Mouse (Mus musculus) frontal cortex, postnatal 10 days (tissue): ENCODE results near the gene Phlpp2.
"Not testable (repeated sequence)": the region's sequence is repeated elsewhere in the genome, so short reads cannot be mapped to it uniquely, and the experiment has no call there.

ENCODE experiments used
- DNase-seq, 2 experiments: peaks; one replicate each; pipeline ENCODE4 v3.0.0; 2022; ENCODE audit warnings: low spot score in 2 of 2, mixed read lengths in 1 of 2

Phlpp2 gene

DNA sequence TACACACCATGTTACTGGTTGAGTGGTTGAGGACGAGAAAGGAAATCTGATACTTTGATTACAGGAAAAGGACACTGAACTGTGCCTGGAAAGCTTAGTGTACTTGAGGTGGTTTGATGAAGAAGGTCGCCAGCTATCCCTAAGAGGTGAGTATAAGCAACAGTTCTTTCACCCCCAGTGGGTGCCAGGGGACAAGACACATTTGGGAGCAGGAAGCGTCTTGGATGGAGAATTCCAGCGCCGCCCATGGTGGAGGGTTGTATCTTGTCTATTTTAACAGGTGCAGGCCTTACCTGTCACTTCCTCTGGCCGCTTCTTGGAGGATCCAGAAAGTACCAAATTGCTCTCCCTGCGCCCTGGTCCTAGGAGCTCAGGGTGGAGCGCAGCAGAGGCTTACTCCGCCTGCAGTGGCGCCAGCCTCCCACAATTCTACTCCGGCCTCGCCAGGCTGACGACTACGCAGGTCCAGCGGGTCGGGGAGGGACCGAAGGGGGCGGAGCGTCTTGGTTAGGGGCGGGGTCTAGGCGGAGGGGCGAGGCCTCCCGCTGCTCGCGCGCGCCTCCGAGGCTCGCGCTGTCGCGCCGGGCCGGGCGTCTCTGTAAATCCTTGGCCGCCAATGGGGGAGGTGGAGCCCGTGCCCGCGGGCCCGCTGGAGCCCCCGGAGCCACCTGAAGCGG is at the start of gene Phlpp2:
Phlpp2 (plus strand) TSS at position 540 of the 677 bp plus-strand sequence.
- peak; percentile 85 to 93 for DNase-seq

DNA sequence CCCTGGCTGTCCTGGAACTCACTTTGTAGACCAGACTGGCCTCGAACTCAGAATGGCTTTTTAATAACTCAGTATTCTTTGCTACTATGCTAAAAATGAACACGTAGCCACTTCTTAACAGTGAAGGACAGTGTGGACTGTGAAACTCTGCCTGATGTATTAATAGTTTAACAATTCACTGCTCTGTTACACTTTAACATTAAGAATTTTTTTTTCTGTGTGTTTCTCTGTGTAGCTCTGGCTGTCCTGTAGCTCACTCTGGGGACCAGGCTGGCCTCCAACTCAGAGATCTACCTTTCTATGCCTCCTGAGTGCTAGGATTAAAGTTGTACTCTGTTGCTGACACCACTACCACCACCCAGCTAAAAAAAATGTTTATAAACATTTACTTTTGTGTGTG is 44.8 kb upstream of the Phlpp2 start:
- DNase-seq, result no peak

DNA sequence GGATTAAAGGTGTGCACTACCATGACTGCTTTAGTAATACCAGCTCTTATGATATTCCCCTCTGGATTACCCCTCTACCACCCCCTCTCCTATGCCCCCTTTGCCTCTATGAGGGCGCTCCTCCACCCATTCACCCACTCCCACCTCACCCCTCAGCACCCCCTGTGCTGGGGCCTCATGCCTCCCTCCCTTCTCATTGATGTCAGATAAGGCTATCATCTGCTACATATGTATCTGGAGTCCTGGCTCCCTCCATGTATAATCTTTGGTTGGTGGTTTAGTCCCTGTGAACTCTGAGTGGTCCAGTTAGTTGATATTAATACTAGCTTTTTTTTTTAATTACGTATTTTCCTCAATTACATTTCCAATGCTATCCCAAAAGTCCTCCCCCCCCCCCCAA is 28.5 kb upstream of the Phlpp2 start:
- DNase-seq, result no peak

DNA sequence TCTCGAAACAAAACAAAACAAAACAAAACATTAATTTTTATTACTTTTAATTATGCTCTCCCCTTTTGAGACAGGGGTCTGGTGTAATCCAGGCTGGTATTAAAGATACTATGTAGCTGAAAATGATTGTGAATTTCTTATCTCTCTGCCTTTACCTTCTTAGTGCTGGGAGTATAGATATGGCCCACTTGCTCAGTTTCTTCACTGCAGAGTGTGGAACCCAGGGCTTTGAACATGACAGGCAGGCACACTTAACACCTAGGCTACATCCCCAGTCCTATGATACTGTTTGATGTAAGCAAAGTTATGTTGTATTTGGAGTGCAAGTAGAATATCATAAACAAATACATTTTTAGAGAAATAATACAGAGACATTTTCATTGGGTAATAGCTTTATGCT is 25.9 kb upstream of the Phlpp2 start:
- DNase-seq, result no peak

DNA sequence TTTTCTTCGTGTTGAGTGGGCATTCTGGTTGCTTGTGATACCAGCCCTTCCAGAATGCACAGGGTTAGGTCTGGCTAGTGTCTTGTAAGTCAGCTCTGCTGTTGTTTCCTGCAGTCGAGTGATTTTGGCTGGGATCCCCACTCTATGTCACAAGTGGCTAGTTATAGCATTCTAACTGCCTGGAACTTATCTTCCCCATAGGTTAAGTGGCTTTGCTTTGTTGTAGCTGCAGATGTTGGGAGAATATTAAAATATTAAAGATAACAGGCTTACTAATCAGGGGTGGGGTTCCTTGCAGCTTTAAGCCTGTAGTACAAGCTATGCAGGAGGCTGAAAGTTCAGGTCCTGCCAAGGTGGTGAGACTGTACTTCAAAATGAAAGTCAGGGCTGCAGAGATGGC is 20.5 kb upstream of the Phlpp2 start:
- DNase-seq, result no peak

DNA sequence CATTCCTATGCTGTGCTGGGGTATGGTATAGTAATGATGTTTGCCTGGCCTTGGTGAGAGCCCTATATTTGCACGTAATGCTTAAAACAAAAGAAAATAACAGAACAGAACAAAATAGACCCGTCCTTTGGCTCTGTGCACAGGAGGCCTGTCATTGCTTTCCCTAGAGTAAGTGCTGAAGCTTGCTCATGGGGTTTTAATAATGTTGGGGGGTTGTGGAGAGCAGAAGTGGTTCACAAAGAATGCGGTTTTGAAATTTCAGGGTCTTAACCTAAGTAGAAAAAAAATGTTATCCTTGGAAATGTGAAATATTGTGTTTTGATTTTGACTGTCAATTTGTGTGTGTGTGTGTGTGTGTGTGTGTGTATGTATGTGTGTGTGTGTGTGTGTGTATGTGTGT is 19.4 kb upstream of the Phlpp2 start:
- DNase-seq, result no peak

DNA sequence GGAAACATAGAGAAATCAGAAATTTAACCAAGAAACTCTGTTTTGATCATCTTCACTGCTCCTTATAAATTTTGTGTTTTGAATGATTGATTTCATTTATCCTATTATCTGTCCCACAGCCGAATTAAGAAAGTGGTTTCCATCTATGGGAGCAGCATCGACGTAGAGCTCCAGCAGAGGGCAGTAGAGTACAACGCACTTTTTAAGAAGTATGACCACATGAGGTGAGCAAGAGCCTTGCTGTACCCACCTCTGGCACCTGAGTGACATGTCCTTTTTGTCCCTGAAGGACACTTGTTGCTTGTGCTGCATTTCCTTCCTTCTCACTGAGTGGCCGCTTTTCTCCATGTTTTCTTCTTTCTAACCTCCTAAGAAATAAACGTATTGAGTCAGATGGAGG is 14.9 kb upstream of the Phlpp2 start:
- peak in 1 of 2 experiments; percentile 26 for DNase-seq

DNA sequence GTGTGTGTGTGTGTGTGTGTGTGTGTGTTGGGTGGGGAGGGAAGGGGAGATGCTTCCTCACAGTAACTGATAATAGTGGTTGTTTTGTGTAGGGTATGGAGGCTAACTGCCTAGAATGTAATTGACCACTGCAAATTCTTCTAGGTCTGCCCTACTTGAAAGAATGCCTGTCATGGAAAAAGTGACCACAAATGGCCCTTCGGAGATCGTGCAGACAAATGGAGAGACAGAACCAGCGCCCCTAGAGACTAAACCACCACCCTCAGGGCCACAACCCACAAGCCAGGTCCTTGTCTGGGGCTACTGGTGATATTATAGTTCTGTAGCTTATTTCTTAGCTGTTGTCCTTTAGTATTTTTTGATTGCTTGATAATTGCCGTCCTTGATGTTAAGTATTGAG is 13.8 kb upstream of the Phlpp2 start:
- DNase-seq, result no peak

DNA sequence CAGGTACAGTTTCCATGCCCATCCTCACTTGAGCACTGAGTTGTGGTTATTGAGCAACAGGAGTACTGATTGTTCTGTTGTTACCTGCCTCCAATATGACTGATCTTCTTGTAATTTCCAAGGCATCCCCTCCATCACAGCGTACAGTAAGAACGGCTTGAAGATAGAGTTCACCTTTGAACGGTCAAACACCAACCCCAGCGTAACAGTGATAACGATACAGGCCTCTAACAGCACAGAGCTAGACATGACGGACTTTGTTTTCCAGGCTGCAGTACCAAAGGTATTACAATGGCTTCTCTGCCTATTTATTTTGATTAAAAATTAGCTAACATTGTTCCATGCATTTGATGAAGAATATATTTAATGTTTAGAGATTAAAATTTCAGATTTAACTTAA is 12.9 kb upstream of the Phlpp2 start:
- DNase-seq, result no peak

DNA sequence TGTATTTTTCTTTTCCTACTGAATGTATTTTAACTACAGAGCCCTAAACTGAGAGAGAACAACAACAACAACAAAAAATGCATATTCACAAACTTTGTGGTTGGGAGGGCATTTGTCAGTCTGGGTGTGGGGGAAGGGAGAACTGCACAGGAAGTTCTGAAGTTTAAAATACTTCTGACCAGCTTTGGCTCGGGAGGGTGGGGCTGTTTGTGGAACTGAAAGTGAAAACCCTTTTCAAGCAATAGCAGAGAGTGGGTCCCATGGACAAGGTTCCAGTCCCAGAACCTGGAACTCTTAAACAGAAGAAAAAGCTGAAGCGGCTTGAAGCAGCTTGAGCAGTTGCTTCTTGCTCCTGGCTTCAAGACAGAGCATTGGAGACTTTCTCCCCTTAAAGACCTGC is 4.9 kb upstream of the Phlpp2 start:
- DNase-seq, result no peak

DNA sequence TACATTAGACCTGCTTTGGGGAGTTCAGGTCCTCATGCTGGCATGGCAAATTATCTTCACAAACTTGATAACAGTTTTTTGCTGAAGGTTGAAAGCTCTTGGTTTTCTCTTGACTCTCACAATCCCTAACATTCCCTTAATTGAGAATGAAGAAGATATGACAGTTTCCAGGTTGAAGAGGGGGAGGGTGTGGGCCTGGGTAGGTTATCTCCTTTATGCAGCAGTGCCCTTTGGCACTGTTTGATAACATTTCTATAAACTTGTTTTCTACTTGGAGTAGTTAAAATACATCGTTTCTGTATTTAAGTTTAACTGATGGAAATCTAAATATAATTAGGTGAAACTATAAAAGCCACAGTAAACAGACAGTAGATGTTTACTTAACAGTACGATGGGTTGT is 3.5 kb upstream of the Phlpp2 start:
- DNase-seq, result no peak

DNA sequence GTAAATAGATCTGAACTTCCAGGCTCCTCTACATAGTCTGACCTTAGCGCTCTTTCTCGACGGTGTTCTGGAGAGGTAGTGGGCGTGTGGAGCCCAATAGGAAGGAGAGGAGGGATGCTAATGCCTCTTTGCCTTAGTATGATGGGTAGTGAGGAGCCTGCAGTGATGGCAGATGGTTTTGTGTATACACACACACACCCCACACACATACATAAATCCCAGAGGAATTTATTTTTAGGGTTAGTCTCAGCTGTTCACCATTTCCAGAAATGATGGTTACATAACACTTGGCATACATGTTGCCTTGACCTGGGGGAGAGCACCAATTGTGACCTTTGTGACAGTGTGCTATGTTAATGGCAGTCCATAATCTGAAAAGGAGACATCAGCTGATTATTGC is 2.8 kb upstream of the Phlpp2 start:
- DNase-seq, result no peak

DNA sequence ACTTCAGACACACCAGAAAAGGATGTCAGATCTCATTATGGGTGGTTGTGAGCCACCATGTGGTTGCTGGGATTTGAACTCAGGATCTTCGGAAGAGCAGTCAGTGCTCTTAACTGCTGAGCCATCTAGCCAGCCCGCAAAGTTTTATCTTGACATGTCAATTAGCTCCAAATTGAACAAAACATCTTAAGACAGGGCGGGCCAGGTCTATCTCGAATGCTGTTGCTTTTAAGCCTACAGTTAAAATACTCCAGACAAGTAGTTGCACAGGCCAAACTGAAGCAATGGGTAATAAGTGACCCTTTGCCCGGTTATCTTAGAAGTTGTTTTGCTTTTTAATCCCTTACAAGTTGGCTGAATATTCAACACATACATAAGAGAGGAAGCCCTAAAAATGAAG is 1.7 kb upstream of the Phlpp2 start:
- DNase-seq, result no peak

DNA sequence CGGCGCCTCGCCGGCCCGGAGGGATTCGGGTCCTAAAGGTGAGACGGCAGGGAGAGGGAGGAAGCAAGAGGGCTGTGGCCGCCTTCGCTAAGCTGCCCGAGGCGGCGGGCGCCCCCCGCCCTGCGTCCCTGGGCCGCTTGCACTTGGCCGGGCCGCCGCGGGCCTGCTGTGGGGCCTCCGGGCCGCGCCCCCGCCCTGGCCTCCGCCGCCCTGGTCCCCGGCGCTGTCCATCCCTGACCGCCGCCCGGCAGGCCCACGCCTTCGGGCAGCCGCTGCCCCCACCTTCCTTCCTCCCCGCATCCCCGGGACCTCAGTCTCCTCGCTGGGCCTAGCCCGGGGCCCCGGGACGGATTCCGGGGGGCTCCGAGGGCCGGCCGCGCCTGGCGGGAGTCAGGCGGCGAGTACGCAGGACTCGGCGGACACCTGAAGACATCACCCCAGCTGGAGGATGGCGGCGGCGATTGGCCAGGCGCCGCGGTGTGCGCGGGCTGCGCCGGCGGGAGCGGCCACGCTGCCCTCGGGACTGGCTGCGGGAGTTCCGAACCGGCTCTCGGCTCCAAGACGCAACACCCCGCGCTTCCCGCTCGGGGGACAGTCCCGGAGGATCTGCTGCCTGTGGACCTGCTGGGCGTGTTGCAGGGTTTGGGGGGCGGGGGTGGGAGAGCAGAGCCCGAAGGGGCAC is 479 bp downstream of the Phlpp2 start:
- DNase-seq, result peak; percentile 39 to 45

DNA sequence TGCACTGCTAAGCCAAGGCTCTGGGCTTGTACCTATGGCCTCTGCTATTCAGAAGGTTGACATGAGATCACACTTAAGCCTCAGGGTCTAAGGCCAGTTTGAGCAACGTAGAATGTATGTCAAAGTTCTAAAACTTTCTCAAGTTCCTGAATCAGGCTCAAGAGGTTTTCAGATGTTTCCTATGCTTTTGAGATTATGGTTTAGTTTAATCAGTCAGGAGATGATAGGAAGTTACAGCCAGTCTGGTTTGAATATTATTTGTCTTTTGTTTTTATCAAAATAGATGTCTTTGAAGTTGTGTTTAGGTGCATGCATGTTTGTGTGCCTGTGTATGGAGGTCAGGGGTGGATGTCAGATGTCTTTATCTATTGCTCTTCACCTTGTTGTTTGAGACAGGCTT is 2.7 kb downstream of the Phlpp2 start:
- no peak for DNase-seq

DNA sequence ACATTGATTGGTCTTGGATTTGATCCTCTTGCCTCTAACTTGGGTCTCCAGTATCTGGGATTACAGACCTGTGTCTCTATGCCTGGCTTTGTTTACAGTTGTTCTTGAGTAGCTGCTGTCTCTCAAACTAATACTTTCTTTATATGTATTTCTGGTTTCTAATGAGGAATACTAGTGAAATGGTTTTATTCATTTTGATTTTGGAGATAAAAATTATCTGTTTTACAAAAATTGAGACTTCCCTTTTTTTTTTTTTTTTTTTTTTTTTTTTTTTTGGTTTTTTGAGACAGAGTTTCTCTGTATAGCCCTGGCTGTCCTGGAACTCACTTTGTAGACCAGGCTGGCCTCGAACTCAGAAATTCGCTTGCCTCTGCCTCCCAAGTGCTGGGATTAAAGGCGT is 5.5 kb downstream of the Phlpp2 start:
- not testable (repeated sequence) for DNase-seq

DNA sequence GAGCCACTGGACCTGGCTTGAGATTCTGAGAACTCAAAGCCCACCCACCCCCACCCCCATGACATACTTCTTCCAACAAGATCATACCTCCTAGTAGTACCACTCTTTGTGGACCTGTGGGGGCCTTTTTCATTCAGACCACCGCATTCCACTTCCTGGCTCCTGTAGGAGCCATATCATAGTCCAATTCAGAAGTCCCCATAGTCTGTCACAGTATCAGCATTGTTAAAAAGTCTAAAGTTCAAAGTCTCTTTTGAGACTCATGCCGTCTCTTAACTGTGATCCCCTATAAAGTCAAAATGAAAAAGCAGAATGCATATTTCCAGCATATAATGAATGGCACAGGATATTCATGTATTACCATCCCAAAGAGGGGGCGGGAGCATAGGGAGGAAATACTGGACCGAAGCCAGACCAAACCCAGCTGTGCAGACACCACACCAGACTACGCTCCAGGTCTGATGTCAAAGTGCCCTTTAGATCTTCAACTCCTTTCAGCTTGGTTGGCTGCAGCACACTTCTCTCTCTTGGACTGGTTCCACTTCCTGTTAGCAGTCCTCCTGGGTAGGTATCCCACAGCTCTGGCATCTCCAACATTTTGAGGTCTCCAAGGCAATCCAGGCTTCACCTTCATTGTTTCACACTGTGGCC is 11.8 kb downstream of the Phlpp2 start:
- no peak for DNase-seq

DNA sequence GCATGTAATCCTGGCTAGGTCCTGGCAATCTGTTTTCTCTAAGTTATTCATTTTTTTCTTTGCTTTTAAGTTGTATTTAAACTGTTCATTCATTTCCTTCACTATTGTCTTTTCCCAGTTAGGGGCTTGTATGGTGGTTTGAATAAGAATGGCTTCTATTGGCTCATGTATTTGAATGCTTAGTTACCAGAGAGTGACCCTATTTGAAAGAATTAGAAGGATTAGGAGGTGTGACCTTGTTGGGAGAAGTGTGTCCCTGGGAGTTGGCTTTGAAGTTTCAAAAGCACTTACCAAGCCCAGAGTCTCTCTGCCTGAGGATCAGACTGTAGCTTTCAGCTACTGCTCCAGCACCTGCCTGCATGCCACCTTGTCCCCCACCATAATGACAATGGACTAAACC is 17.0 kb downstream of the Phlpp2 start:
- DNase-seq, result no peak

DNA sequence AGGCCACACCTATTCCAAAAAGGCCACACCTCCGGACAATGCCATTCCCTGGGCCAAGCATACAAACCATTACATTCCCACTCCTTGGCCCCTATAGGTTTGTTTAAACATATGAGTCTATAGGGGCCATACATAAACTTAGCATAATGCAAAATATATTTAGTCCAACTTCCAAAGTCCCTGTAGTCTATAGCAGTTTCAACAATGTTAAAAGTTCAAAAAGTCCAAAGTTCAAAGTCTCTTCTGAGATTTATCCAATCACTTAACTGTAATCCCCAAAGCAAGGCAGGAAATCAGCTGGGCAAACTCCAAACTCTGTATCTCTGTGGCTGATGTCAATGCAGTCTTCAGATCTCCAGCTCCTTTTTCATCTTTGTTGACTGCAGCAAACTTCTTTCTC is 20.9 kb downstream of the Phlpp2 start:
- DNase-seq, result no peak

DNA sequence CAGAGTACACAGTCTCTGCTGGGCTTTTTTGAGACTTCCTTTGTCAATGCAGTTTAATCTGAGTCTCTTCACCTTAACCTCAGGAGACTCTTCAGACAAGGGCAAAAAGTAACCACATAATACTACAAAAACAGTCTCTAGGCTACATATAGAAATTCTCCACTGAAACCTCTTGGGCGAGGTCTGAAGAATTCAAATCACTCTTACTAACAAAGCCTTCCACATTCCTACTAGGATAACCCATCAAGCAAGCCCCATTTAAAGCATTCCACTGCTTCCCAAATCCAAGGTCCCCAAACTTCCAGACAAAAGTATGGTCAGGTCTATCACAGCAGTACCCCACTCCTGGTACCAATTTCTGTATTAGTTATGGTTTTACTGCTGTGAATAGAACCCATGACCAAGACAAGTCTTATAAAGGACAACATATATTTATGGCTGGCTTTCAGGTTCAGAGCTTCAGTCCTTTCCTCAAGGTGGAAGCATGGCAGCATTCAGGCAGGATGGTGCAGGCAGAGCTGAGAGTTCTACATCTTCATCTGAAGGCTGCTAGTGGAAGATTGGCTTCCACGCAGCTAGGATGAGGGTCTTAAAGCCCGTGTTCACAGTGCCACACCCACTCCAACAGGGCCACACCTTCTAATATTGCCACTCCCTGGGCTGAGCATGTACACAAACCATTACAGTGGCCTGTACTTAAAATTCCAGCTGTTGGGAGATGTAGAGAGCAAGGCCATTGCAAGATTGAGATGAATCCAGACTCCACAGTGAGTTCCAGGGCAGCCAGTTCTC is 22.6 kb downstream of the Phlpp2 start:
- DNase-seq, result no peak

DNA sequence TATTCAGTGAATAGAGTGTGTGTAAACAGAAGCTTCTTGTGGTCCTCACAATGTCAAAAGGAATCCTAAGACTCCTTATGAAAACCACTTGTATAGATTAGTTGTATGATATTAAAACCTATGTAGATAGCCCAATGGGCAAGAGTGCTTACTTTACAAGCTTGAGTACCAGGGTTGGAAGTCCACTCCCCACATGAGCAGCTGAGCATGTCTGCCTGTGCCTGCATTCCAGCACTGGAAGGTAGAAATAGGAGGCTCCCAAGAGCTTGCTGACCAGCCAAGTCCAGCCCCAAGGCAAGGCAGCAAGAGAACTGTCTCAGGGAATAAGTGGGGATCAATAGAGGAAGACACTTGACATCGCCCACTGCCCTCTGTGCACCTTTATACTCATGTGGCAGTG is 26.3 kb downstream of the Phlpp2 start:
- DNase-seq, result no peak

DNA sequence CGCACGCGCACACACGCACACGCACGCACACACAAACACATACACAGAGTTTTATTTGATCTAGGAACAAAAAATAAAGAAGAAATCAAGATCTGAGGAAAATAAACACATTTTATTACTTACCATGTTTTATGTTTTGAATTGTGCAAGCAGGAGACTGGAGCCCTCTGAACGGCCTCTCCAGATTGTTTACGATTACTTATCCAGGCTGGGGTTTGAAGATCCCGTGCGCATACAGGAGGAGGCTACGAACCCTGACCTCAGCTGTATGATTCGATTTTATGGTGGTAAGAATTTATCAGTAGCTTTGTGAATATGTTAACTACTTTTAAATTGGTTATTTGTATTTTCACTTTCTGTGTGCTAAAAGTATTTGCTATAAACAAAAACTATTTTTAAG is 27.0 kb downstream of the Phlpp2 start:
- no peak for DNase-seq
